Mouse (Mus musculus) hindbrain, embryonic 16.5 days (tissue): ENCODE measurements around the gene Hcar1. TPM values are rescaled to one million over a fixed set of nuclear protein-coding genes. Genes with fewer than 3 reads are reported as not detected.

Source experiments
- ATAC-seq: fragments of 200-750 bp; cut with Nextera tagmentation; 2 replicates; pipeline ENCODE4 v1.8.0; 2017; ENCODE audit warnings: moderate TSS enrichment, moderate library complexity
- H3K27ac ChIP-seq: fragments of 300-500 bp; sonication (generic); 2 replicates; pipeline ENCODE4 v1.5.1; 2014; ENCODE audit warnings: low read depth, mild to moderate bottlenecking, control low read depth, low read length, moderate library complexity
- H3K27me3 ChIP-seq: fragments of 300-500 bp; sonication (generic); replicated peaks from 2 replicates; pipeline ENCODE4 v1.6.1; 2014; ENCODE audit warnings: low read length; ENCODE audit not compliant: control insufficient read depth, insufficient read depth
- H3K36me3 ChIP-seq: fragments of 300-500 bp; sonication (generic); 2 replicates; pipeline ENCODE4 v1.6.1; 2014; ENCODE audit warnings: mild to moderate bottlenecking, low read length, moderate library complexity, mixed read lengths; ENCODE audit not compliant: control insufficient read depth, insufficient read depth
- H3K4me1 ChIP-seq: fragments of 300-500 bp; sonication (generic); 2 replicates; pipeline ENCODE4 v1.6.1; 2014; ENCODE audit warnings: low read depth, low read length; ENCODE audit not compliant: control insufficient read depth, insufficient read depth
- H3K4me2 ChIP-seq: fragments of 300-500 bp; sonication (generic); 2 replicates; pipeline ENCODE4 v1.6.1; 2014; ENCODE audit warnings: mild to moderate bottlenecking, low read length, control low read depth, moderate library complexity
- H3K4me3 ChIP-seq: fragments of 300-500 bp; sonication (generic); 2 replicates; pipeline ENCODE4 v1.5.1; 2014; ENCODE audit warnings: mild to moderate bottlenecking, low read length, control low read depth, moderate library complexity
- H3K9ac ChIP-seq: fragments of 300-500 bp; sonication (generic); 2 replicates; pipeline ENCODE4 v1.6.1; 2014; ENCODE audit warnings: low read depth, mild to moderate bottlenecking, control low read depth, low read length, moderate library complexity
- H3K9me3 ChIP-seq: fragments of 300-500 bp; sonication (generic); 2 replicates; pipeline ENCODE4 v1.6.1; 2014; ENCODE audit warnings: mild to moderate bottlenecking, low read length, moderate library complexity; ENCODE audit not compliant: control insufficient read depth
- WGBS: fragments of 180-500 bp; shearing (Covaris S2); extraction: QIAGEN DNeasy Blood & Tissue Kit; methylation state at CpG from one replicate; pipeline ENCODE4 v1.1.7; 2014; 5-methylcytosine and 5-hydroxymethylcytosine counted together
- polyA plus RNA-seq: library from polyadenylated mRNA; unstranded; fragments of >200 nt; fragmentation: Nextera tagmentation; extraction: Ambion mirVana; gene quantifications from 2 replicates; pipeline ENCODE4 v1.2.1, GENCODE M21; 2015

The Hcar1 gene
- polyA plus RNA-seq, result 0.91 and 0.94 TPM in 2 replicates

DNA sequence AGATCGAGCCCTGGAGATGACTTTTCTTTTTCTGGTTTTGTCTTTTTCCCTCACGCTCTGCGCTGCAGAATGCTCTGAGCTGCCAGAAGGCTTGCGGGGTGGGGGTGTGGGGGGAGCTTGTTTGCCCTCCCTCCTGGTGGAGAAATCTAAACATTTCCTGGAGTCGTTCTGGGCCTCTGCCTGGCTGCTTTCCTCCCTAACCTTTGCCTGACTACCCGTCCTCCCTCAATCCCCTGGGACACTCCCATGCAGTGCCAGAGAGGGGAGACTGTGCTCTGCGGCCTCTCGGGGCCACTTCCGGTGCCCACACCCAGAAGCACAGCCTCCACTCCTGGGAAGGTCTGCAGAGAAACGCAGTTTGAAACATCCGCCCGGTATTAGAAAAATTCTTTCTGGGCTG, at the start of gene Hcar1:
Gene Hcar1 (minus strand): TSS at position 93 of the 400 bp plus-strand sequence.
- Histone ChIP-seq H3K4me2 (peak within 1 kb of the TSS; percentile 7; the same call in 1 of the 2 replicates), H3K9me3 (no peaks in the 10 kb centered on the region), H3K27me3 (no peaks in the 10 kb centered on the region), H3K36me3 (no peaks in the 10 kb centered on the region), H3K27ac (no peak within 1 kb of the TSS), H3K4me3 (no peak within 1 kb of the TSS), H3K9ac (no peak within 1 kb of the TSS), H3K4me1 (no peaks in the 10 kb centered on the region)
- 68% methylated on average over 12 of the region's 12 CpGs for WGBS
- no peak for ATAC-seq

DNA sequence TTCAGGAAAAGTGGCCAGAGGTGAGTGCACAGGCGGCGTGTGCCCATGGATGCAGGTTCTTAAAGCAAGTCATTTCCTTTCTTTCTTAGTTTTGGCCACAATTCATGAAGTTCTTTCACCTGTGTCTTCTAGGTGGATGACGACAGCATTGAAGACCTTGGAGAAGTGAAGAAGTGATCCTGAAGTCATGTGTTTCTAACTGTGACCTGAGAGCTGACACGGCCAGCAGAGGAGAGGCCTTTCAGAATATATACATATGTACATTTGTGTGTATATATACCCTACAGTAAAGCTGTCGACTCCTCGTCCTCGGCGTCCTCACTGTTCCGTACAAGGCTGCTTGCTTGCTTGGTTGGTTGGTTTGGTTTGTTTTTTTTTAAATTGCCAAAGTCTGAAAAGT, 47.3 kb upstream of the Hcar1 start, which contains the start of gene Gm43518:
Gene Gm43518 (plus strand): TSS at position 301 of the 400 bp plus-strand sequence.
- H3K4me1 ChIP-seq, result no peaks in the 10 kb centered on the region
- H3K4me2 ChIP-seq, result no peak within 1 kb of the TSS
- H3K27ac ChIP-seq, result no peak within 1 kb of the TSS
- no peak within 1 kb of the TSS for H3K9ac ChIP-seq
- H3K4me3 ChIP-seq, result no peak within 1 kb of the TSS
- no peak for ATAC-seq
- H3K9me3 ChIP-seq, result no peaks in the 10 kb centered on the region
- 96% methylated on average over 9 of the region's 9 CpGs for WGBS
- H3K27me3 ChIP-seq, result no peaks in the 10 kb centered on the region
- H3K36me3 ChIP-seq, result peaks cover 48% of the 10 kb centered on the region

GRCm38 (mm10) chr5:123922112-123922511, 42.3 kb upstream of the Hcar1 start:
- Histone ChIP-seq H3K9me3 (no peaks in the 10 kb centered on the region), H3K27ac (no peak overlapping the region), H3K4me1 (no peaks in the 10 kb centered on the region), H3K9ac (no peak overlapping the region), H3K27me3 (no peaks in the 10 kb centered on the region), H3K4me2 (no peak overlapping the region), H3K4me3 (no peak overlapping the region), H3K36me3 (peaks cover 56% of the 10 kb centered on the region)
- ATAC-seq, result no peak
- WGBS, result 95% methylated on average over 6 of the region's 6 CpGs

DNA sequence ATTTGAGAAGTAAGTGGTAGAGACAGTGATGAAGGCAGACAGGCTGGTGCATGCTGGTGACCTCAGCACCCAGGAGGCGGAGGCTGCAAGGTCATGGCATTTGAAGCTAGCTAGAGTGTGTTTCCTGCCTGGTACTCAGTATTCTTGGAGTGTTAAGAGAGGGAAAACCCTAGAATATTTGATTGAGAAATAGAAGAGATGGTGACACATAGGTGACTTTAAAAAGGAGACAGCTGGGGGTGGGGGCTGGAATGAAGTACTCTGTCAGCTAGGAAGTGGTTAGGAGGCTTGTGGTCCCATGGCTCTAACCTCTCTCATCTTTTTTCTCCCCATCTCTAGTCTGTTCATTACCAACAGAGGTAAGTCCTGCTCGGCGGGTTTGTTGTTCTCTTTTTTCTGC, 35.0 kb upstream of the Hcar1 start:
- ATAC-seq, result no peak
- no peak overlapping the region for H3K9ac ChIP-seq
- whole genome bisulfite sequencing, result 91% methylated on average over 3 of the region's 3 CpGs
- H3K36me3 ChIP-seq, result peaks cover 24% of the 10 kb centered on the region
- H3K4me1 ChIP-seq, result no peaks in the 10 kb centered on the region
- H3K9me3 ChIP-seq, result no peaks in the 10 kb centered on the region
- H3K4me2 ChIP-seq, result no peak overlapping the region
- H3K27me3 ChIP-seq, result no peaks in the 10 kb centered on the region
- no peak overlapping the region for H3K4me3 ChIP-seq
- H3K27ac ChIP-seq, result no peak overlapping the region

GRCm38 (mm10) chr5:123907631-123907977, 27.8 kb upstream of the Hcar1 start:
- ATAC-seq, result no peak
- Histone ChIP-seq H3K27ac (peak overlapping the region; percentile 86), H3K36me3 (peaks cover 12% of the 10 kb centered on the region), H3K4me3 (peak overlapping the region; percentile 98), H3K9ac (peak overlapping the region; percentile 99), H3K4me2 (peak overlapping the region; percentile 97), H3K4me1 (peaks cover 16% of the 10 kb centered on the region), H3K27me3 (no peaks in the 10 kb centered on the region), H3K9me3 (no peaks in the 10 kb centered on the region)
- WGBS, result 5% methylated on average over 10 of the region's 10 CpGs

- Histone ChIP-seq H3K36me3 (peaks cover 12% of the 10 kb centered on the region), H3K9ac (peak within 1 kb of the TSS; percentile 99), H3K9me3 (no peaks in the 10 kb centered on the region), H3K4me3 (peak within 1 kb of the TSS; percentile 98), H3K4me2 (peak within 1 kb of the TSS; percentile 97), H3K27me3 (no peaks in the 10 kb centered on the region), H3K27ac (peak within 1 kb of the TSS; percentile 86), H3K4me1 (peaks cover 16% of the 10 kb centered on the region)
- under 1% methylated on average over 61 of the region's 61 CpGs for WGBS
- peak; percentile 96 for ATAC-seq
Measured at GRCm38 (mm10) chr5:123906976-123907630, 27.3 kb upstream of the Hcar1 start, which contains the start of gene Denr. Denr (plus strand) TSS chr5:123907175.

DNA sequence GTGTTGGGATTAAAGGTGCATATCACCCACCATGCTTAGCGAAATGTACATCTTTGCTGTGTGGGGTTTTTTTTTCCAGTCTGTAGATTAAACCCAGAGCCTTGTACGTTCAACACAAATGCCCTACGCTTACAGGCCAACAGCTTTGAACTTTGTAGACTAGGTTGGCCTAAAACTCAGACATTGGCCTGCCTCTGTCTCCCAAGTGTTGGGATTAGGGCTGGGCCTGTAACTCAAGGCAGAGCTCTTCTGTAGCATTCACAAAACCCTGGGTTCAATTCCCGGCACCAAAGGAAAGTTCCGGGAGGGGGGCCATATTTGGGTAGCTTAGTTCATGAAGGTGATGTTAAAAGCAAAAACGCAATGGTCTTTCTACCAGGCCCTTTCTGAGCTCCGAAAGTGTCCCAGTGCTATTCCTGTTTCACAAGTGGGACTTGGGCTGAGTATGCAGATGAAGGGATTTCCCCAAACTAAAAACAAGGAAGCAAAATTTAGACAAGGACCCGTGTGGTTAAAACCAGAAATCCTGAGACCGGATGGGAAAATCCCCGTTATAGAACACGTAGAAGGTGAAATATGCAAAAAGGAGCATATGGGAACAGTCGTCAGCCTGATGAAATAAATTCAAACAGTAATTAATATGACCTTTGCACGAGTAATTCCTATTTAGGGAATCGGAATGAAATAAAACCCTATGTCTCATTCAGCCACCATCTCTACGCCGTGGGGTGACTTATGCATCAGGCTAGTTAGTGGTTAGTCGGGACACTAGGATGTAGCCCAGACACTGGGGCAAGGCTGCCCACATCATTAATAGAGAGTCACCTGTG, 26.5 kb upstream of the Hcar1 start:
- Histone ChIP-seq H3K4me2 (peak overlapping the region; percentile 97), H3K9me3 (no peaks in the 10 kb centered on the region), H3K4me3 (peak overlapping the region; percentile 98), H3K36me3 (peaks cover 12% of the 10 kb centered on the region), H3K4me1 (peaks cover 16% of the 10 kb centered on the region), H3K27me3 (no peaks in the 10 kb centered on the region), H3K27ac (no peak overlapping the region), H3K9ac (peak overlapping the region; percentile 63)
- WGBS, result 68% methylated on average over 17 of the region's 17 CpGs
- ATAC-seq, result no peak

GRCm38 (mm10) chr5:123904059-123904672, 24.3 kb upstream of the Hcar1 start:
- Histone ChIP-seq H3K27me3 (no peaks in the 10 kb centered on the region), H3K27ac (no peak overlapping the region), H3K4me2 (no peak overlapping the region), H3K4me1 (peaks cover 16% of the 10 kb centered on the region), H3K36me3 (peaks cover 4% of the 10 kb centered on the region; the same call in 1 of the 2 replicates), H3K9ac (no peak overlapping the region), H3K4me3 (no peak overlapping the region), H3K9me3 (no peaks in the 10 kb centered on the region)
- 78% methylated on average over 11 of the region's 11 CpGs for WGBS
- no peak for ATAC-seq

DNA sequence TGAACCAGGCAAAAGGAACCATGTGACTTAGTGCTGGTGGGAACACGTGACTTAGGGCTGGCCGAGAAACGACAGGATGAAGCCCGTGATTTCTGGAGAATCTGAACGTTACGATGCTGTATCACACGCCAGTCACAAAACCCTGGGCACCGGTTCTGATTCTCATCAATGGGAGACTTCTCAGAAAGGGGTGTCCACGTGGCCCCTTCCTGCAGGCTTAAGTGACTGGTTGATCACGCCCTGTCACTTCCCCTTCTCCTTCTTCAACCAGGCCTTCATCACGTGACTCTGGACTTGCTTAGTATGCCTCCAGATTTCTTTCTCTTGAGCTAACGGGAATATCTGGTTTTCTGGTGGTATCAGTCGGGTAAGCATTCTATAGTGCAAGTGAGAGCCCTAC, 17.5 kb upstream of the Hcar1 start:
- no peak overlapping the region for H3K9ac ChIP-seq
- 87% methylated on average over 13 of the region's 13 CpGs for WGBS
- H3K27me3 ChIP-seq, result no peaks in the 10 kb centered on the region

More for the DNA sequence above, 17.5 kb upstream of the Hcar1 start:
- no peaks in the 10 kb centered on the region for H3K36me3 ChIP-seq
- H3K4me1 ChIP-seq, result no peaks in the 10 kb centered on the region
- no peak overlapping the region for H3K4me2 ChIP-seq
- no peak overlapping the region for H3K27ac ChIP-seq
- no peak for ATAC-seq
- H3K9me3 ChIP-seq, result no peaks in the 10 kb centered on the region
- H3K4me3 ChIP-seq, result no peak overlapping the region
